Mouse (Mus musculus) testis, adult 2 months (tissue): ENCODE measurements at regions not wholly inside any gene's neighbourhood (a gene's known extent, or its start where the extent isn't known, plus 50 kb on each side); places are given as distances from the start of the nearest gene placed in this dataset.

Experiments
- CTCF ChIP-seq: fragments of 200-500 bp; IDR thresholded peaks from 2 replicates; pipeline ENCODE4 v1.5.1; 2012; ENCODE audit warnings: low read depth, mild to moderate bottlenecking, inconsistent platforms, low read length, moderate library complexity; ENCODE audit not compliant: control insufficient read depth, insufficient read depth, insufficient replicate concordance
- POLR2A ChIP-seq: fragments of 200-500 bp; IDR thresholded peaks from 2 replicates; pipeline ENCODE4 v1.6.1; 2012; ENCODE audit warnings: low read depth, mild to moderate bottlenecking, inconsistent platforms, low read length, moderate library complexity; ENCODE audit not compliant: control insufficient read depth

- TF ChIP-seq CTCF, result no peak
- TF ChIP-seq POLR2A, result no peak
These were observed 129.6 kb downstream of the Rap2a start for GRCm38 (mm10) chr14:120607801-120608200.
